Mouse (Mus musculus): ENCODE measurements around the gene Ccdc172.
A peak's percentile ranks its signal among the peaks of the same experiment; 100 is the strongest.

Gene Ccdc172

GRCm38 (mm10) chr19:58511818-58512217, at the start of gene Ccdc172:
Ccdc172 (plus strand) TSS chr19:58511993.
- no peak for DNase-seq

GRCm38 (mm10) chr19:58463755-58464154, 48.0 kb upstream of the Ccdc172 start:
- DNase-seq: peak; percentile 46

GRCm38 (mm10) chr19:58468331-58468730, 43.5 kb upstream of the Ccdc172 start:
- DNase-seq: no peak

DNA sequence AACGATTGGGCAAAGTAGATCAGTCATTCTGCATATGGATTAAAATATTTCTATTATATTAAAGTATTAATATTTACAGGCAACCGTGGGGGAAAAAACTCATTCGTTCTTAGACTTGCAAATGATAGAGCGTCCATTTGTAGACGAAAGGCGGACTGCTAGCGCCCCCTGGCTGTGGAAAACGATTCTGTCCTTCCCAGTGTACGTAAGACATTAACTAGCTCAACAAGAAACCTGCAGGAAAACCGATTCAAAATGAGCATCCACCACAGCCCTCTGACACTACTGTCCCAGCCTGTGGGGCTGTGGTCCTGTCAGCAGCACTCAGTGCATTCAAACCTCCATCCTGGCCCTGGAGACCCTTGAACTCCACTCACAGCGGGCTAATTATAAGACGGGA, 42.4 kb upstream of the Ccdc172 start:
- peak; percentile 88 for DNase-seq

DNA sequence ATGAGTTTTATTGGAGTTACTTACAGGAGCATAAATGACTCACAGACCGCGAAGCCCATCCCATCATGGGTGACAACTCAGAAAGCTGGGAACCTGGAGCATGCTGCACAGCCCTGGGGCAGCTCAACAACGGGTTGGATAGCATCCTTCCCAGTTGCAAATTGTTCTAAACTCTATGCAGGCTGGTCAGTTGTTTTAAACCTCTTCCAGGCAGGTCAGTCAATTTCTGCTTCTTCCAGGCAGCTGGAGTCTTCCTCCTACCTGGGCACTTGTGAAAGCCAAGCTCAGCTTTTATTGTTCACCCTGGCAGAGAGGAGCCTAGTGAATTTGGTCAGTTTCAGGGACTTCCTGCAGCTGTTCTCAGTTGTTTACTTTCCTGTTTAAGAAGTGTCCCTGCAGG, 37.5 kb upstream of the Ccdc172 start:
- DNase-seq: no peak

DNA sequence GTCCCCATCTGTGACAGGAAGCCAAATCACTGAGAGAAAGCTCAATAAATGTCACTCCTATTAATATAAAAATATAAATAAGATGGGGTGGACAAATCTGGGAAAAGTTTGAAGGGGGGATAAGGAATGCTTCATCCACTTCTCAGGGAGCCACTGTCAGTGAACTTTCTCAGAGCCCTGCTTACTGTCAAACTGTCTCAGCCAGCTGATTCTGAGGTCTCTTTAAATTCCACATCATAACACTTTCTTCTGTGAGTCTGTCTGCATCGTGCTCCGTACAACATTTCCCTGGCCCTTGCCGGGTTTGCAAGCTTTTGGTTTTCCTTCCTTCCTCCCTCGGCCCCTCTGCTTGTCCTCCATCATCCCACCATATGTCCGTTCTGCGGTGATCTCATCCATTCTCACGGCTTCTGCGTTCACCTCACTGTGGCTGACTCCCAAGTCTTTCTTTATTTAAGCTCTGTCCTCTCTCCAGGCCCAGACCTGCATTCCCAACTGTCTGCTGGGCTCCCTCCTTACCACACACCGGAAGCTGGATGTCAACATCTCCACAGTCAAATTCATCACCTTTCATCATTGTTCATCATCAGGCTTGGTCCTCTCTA, 29.3 kb upstream of the Ccdc172 start:
- DNase-seq: no peak

DNA sequence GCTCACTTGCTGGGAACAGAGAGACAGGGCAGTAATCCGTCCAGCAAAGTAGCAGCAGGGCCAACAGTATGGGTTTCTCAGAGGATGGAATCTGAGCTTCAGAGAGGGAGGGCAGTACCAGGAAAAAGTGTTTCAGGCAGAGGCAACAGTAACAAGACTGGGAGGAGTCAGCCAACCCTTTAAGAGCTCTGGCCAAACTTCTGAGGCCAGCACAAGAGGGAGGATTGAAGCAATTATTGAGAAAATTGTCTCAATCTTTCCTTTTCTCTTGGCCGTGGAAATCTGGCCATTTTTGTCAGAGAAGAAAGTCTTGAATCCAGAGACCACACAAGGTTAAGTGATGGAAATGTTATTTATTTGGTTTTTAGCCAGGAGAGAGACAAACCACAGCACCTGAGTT, 25.1 kb upstream of the Ccdc172 start:
- DNase-seq: no peak

DNA sequence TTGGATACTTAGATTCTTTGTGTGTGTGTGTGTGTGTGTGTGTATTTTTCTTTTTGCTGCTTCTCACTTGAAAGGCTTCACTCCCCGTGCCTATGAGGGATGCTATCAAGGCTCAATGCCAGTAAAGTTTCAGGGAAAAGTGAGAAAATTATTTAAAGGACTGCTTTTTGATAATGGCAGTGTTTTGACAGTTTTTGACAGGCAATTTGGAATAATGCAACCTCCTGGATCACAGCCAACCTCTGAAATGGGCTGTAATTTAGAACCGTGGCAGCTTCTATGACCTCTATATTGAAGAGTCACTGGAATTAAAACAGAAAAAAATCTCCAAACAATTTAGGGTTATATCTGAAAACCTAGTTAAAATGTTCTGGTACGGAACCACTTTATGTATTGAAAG, 14.7 kb upstream of the Ccdc172 start:
- DNase-seq: no peak

GRCm38 (mm10) chr19:58499420-58499966, 12.3 kb upstream of the Ccdc172 start:
- DNase-seq: no peak

DNA sequence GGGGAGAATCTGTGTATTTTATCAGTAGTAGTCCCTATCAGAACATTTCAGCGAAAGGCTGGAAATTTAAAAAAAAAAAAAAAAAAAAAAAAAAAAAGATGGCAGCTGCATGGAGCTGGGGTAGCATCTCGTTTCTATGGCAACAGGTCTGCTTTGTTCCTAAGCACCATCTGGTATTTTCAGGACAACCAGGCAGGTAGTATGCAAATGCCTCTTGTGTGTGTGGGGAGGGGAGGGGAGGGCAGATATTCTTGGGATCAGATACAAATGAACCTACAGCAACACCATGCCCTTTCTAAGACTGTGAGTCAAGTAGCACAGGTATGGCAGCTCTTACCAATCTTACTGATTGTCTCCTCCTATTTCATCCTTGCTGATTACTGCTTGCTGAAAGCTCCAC, 11.7 kb upstream of the Ccdc172 start:
- peak; percentile 36 for DNase-seq

DNA sequence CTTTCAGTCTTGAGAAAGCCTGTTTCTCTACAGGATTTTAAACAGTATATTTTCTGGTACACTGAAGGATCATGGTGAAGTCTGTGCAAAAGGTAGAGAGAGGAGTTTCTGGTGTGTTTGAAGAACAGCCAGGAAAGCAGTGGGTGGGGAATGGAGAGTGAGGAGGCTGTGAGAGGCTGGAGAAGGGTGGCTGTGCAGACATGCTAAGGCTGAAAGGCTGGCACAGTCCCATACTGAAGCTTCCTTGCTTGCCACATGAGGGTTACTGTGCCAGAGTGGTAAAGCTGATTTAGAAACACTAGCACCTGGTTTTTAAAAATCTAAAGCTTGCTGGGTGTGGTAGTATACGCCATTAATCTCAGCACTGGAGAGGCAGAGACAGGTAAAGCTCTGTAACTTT, 9.9 kb downstream of the Ccdc172 start:
- DNase-seq: no peak

DNA sequence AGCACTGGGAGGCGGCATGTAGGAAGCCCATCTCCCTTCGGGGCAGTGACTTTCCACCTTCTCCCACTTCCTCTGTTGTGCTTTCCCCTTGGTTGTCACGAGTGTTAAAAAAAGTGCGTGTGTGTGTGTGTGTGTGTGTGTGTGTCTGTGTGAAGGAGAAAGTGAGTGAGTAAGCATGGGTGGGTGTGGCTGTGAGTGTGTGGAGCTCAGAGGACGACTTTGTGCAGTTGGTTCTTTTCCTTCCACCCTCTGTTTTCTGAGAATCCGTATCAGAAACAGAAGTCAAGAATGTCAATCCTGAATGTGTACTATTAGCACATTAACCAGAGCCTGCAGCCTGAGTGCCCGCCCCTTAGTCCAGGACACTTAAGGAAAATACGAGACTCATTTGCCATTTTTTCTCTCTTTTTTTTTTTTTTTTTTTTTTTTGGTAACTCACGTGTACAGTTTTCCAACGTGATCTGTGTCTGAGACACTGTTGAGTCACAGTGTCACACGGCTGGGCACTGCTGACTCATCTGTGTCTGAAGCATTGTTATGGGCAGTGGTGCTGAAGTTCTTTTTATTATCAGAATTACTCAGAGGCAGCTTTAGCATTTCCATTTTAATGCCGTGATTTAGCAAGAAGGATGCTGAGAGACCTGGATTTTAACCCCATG, 12.1 kb downstream of the Ccdc172 start:
- peak; percentile 21 for DNase-seq

- DNase-seq: no peak
Observed at GRCm38 (mm10) chr19:58525457-58526239, 13.9 kb downstream of the Ccdc172 start.

GRCm38 (mm10) chr19:58533077-58533476, 21.3 kb downstream of the Ccdc172 start:
- DNase-seq: no peak

GRCm38 (mm10) chr19:58536691-58537090, 24.9 kb downstream of the Ccdc172 start:
- no peak for DNase-seq

DNA sequence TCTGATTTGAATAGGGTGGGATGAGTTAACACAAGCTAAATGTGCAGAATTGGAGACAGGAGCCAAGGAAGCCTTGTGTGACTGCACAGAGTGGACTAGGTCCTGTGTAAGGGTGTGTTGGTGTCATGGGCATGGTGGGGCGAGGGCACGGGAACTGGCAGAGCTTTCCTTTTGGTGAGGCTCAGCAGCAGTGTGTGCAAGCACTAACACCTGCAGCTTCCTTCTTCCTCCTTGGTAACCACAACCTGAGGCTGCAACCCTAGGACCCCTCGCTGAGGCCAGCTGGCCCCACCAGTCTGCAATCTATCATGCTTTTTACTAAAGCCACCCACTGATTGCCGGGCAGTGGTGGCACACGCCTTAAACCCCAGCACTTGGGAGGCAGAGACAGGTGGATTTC, 28.6 kb downstream of the Ccdc172 start:
- no peak for DNase-seq

DNA sequence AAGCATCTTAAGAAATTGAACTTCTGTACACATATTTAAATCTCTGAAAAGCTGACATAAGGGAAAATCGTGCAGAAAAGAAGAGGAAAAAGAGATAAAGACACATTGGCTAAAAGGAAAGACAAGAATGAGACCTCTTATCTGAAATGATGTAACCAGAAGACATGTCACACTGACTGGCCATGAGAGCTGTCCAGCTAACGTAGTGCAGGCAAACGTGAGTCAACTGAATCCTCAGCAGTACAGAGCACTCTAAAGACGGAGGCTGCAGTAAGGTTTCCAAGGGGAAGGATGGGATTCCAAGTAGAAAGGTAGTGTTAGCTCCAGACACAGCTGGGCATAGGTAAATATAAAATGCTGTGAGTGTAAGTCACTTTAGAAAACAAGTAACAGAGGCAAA, 36.6 kb downstream of the Ccdc172 start:
- DNase-seq: no peak

DNA sequence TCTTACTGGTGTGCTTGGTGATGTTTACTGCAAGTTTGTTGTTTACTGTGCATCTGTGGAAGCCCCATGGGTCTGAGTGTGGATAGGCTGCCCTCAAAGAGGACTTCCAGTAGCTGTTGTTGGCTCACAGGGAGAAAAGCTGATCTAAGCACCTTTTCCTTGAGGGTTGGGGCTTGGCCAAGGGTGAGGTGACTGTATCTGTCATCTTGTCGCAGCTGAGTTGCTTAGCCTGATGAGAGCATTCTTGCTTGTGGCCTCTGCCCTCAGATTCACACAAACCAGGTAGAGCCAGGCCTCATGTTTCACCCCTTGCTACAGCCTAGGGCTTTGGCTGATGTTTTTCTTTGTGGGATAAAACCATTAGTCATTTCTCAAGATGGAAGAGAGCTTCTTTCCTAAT, 38.7 kb downstream of the Ccdc172 start:
- DNase-seq: no peak

DNA sequence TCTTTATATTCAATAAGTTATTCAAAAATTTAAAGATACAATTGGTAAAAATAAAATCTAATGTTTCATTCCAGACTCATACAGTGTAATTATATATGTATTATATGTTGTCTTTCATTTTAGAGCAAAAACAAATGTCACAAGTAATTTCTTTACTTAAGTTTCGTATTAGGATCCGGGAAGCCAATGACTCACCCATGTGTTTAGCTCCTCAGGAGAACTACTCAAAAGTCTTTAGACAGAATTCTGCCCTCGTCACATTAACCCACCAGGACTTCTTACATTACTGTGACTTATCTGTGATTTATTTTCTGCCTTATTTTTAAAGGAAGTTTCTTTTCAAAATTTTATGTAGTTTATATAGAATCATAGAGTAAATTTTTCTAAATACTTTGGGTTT, 39.1 kb downstream of the Ccdc172 start:
- DNase-seq: no peak

GRCm38 (mm10) chr19:58554974-58555373, 43.2 kb downstream of the Ccdc172 start:
- DNase-seq: no peak

DNA sequence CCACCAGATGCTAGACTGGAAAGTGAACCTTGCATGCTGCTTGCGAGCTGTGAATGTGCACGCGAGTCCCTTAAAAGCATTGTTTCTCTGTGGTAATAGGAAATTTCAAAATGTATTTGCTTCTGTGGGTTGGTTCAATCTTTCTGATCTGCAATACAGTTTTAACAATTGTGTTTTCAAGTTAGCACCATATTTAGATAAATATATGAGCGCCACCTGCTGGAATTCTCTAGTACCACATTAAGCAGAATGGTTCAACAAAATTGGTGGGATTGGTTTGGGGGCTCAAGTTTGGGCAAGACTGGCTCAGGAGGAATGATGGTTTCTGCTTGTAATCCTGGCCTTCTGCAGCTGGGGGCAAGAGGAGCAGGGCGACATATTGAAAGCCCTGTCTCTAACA, 46.6 kb downstream of the Ccdc172 start:
- peak; percentile 65 for DNase-seq

DNA sequence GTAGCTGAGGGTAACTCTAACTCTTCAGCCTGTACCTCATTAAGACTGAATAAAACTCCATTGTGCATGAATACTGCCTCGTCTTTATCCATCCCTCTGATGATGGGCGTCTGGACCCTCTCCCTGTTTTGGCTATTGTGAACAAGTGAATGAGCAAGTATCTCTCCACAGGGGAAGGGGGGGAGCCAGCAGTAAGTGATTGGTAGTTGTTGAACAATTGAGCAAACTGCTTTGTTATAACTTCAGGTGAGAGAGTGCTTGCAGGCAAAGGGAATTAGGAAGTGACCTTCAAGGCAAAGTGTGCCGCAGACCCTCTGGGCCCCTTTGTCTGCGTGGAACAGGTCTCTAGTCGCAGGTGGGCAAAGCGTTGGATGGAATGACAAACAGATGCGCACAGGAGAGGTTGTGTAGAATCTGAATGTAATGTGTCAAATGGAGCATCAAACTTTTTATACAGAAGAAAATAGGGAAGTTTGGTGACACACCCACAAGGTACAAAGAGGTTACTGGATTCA, 50.6 kb downstream of the Ccdc172 start:
- DNase-seq: no peak

DNA sequence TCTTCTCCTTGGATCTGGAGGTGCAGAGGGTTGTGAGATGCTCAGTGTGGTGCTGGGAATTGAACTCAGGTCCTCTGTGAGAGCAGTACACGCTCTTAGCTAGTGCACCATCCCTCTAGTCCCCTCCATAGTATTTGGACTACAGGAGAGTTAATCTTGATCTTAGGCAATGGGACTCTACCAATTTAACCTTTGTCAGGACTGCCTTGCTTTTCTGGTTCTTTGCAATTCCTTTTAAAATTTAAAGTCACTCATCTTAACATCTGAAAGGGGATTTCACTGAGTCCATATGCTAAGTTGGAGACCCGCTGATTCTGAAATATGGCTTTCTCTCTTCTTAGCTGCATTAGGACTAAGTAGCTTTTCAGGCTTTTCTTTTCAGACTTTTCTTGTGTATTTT, 59.8 kb downstream of the Ccdc172 start:
- no peak for DNase-seq
